Mouse (Mus musculus): ENCODE data around the gene Emp2. TPM values are rescaled to one million over a fixed set of nuclear protein-coding genes. Genes with fewer than 3 reads are reported as not detected.
"Not testable (repeated sequence)": the region's sequence is repeated elsewhere in the genome, so short reads cannot be mapped to it uniquely, and the experiment has no call there.

Emp2 gene
- polyA plus RNA-seq, 1 experiment from 2014 or later: 48.4 TPM

DNA sequence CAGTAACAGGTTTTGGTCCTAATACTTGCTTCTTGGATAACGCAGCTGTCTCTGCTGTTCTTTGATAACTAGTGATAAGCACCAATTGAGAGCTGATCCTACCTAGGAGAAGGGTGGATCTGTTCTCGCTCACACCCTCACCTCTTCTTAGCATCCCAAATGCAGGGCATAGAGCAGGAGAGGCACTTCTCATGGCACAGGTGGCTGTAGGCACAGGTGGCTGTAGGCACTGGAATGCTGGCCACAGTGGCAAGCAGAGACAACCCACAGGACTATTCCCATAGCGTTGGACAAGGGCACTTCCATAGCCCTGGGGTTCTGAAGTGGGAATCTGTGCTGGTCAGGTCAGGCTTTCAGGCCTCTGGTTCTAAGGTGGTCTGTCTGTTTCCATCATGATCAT is 31.9 kb downstream of the Emp2 start:
- Histone ChIP-seq H3K36me3 (no peaks in the 10 kb centered on the region), H3K9me3 (no peaks in the 10 kb centered on the region), H3K27me3 (replicated peaks) (no peaks in the 10 kb centered on the region), H3K9ac (no peak overlapping the region), H3K4me1 (no peaks in the 10 kb centered on the region), H3K4me2 (no peak overlapping the region), H3K27ac (no peak overlapping the region), H3K4me3 (replicated peaks) (no peak overlapping the region)
- ATAC-seq (ENCODE audit: insufficient read depth, low FRiP score, low read depth): no peak
- 81% methylated on average over 3 of the region's 3 CpGs for WGBS

GRCm38 (mm10) chr16:10280286-10280951 is 33.3 kb downstream of the Emp2 start:
- Histone ChIP-seq H3K4me3 (replicated peaks) (no peak overlapping the region), H3K4me1 (no peaks in the 10 kb centered on the region), H3K36me3 (no peaks in the 10 kb centered on the region), H3K27ac (no peak overlapping the region), H3K9me3 (no peaks in the 10 kb centered on the region), H3K4me2 (no peak overlapping the region), H3K27me3 (replicated peaks) (no peaks in the 10 kb centered on the region), H3K9ac (no peak overlapping the region)
- no peak for ATAC-seq (ENCODE audit: insufficient read depth, low FRiP score, low read depth)
- 44% methylated on average over 12 of the region's 12 CpGs for WGBS

- H3K9me3 ChIP-seq; H3K36me3 ChIP-seq; H3K27me3 ChIP-seq (replicated peaks); H3K4me1 ChIP-seq; ATAC-seq (ENCODE audit: insufficient read depth, low FRiP score, low read depth); H3K27ac ChIP-seq; H3K4me3 ChIP-seq (replicated peaks); H3K4me2 ChIP-seq; H3K9ac ChIP-seq: not testable (repeated sequence)
- 78% methylated on average over 5 of the region's 5 CpGs for WGBS
Observed at GRCm38 (mm10) chr16:10276778-10277177, 37.0 kb downstream of the Emp2 start.

DNA sequence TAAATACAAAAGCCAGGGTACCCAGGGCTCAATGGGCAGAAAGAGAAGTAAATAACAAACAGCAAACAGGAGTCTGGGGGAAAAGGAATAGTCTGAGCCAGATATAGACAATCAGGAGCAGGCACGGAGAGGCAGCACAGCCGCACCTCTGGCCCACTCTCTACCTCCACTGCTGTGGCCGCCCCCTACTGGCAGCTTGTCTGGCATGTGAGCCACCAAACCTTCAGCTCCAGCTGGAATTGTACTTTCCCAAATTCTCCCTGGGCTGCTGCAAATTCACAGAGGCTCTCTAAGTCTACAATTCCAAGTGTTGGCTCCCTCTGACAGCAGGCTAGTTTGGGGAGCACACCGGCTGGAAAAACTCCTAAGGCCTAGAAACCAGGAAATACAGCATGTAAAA is 39.3 kb downstream of the Emp2 start:
- no peak overlapping the region for H3K4me2 ChIP-seq
- no peak for ATAC-seq (ENCODE audit: insufficient read depth, low FRiP score, low read depth)
- H3K36me3 ChIP-seq: no peaks in the 10 kb centered on the region
- H3K27me3 ChIP-seq (replicated peaks): no peaks in the 10 kb centered on the region
- no peak overlapping the region for H3K9ac ChIP-seq
- no peak overlapping the region for H3K27ac ChIP-seq
- no peaks in the 10 kb centered on the region for H3K4me1 ChIP-seq
- no peaks in the 10 kb centered on the region for H3K9me3 ChIP-seq
- no peak overlapping the region for H3K4me3 ChIP-seq (replicated peaks)
- WGBS: 68% methylated on average over 4 of the region's 4 CpGs

DNA sequence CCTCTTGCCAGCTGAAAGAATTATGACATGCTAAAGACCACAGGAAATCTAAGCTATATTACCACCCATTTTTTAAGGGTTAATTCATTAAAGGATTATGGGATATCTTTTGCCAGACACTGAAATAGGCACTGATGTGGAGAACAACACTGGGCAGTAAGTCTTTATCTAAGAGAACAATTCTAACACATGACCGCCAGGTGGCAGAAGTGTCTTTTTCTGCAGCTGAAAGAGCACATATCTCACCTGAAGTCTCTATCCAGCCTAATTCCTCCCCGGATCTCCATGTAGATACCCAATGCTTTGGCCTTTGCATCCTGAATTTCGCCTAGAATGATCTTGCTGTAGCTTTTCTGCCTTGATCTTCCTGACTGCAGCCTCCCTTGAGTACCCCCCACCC is 41.5 kb downstream of the Emp2 start:
- H3K4me1 ChIP-seq: no peaks in the 10 kb centered on the region
- no peaks in the 10 kb centered on the region for H3K36me3 ChIP-seq
- no peak overlapping the region for H3K9ac ChIP-seq
- ATAC-seq (ENCODE audit: insufficient read depth, low FRiP score, low read depth): no peak
- no peak overlapping the region for H3K27ac ChIP-seq
- no peaks in the 10 kb centered on the region for H3K9me3 ChIP-seq
- 24% methylated on average over 3 of the region's 3 CpGs for WGBS
- no peaks in the 10 kb centered on the region for H3K27me3 ChIP-seq (replicated peaks)
- no peak overlapping the region for H3K4me3 ChIP-seq (replicated peaks)
- no peak overlapping the region for H3K4me2 ChIP-seq

GRCm38 (mm10) chr16:10253993-10254392 is 59.8 kb downstream of the Emp2 start:
- Histone ChIP-seq H3K4me2 (no peak overlapping the region), H3K9me3 (no peaks in the 10 kb centered on the region), H3K27me3 (replicated peaks) (no peaks in the 10 kb centered on the region), H3K9ac (no peak overlapping the region), H3K4me1 (no peaks in the 10 kb centered on the region), H3K36me3 (no peaks in the 10 kb centered on the region), H3K27ac (no peak overlapping the region), H3K4me3 (replicated peaks) (no peak overlapping the region)
- ATAC-seq (ENCODE audit: insufficient read depth, low FRiP score, low read depth): no peak
- WGBS: 44% methylated on average over 1 of the region's 1 CpGs

- no peak overlapping the region for H3K9ac ChIP-seq
- ATAC-seq (ENCODE audit: insufficient read depth, low FRiP score, low read depth): no peak
- H3K4me3 ChIP-seq (replicated peaks): no peak overlapping the region
- no peak overlapping the region for H3K27ac ChIP-seq
- H3K9me3 ChIP-seq: no peaks in the 10 kb centered on the region
- H3K4me2 ChIP-seq: no peak overlapping the region
- H3K4me1 ChIP-seq: no peaks in the 10 kb centered on the region
- no peaks in the 10 kb centered on the region for H3K27me3 ChIP-seq (replicated peaks)
- no peaks in the 10 kb centered on the region for H3K36me3 ChIP-seq
Observed at GRCm38 (mm10) chr16:10236601-10237000, 77.2 kb downstream of the Emp2 start.

Small RNA genes within 50 kb of the gene (microRNA-seq; reads per million reads assigned to microRNA genes)
- gene Gm22932: not detected

Other genes with a start within 250 kb of the Emp2 start
- 0.22 TPM in 1 of 2 replicates, not detected in the other for gene Rpl39l, start 143.7 kb downstream of the Emp2 start, polyA plus RNA-seq (2015; fragmentation: Nextera tagmentation; extraction: Ambion mirVana)
- gene Atf7ip2, start 121.3 kb downstream of the Emp2 start, polyA plus RNA-seq (2015; fragmentation: Nextera tagmentation; extraction: Ambion mirVana): 0.48 and 0.95 TPM in 2 replicates
- gene Tekt5, start 81.5 kb upstream of the Emp2 start, polyA plus RNA-seq (2015; fragmentation: Nextera tagmentation; extraction: Ambion mirVana): 0.98 TPM in 2 replicates
- 52.2 and 54.9 TPM in 2 replicates for gene Nubp1, start 98.0 kb upstream of the Emp2 start, polyA plus RNA-seq (2015; fragmentation: Nextera tagmentation; extraction: Ambion mirVana)
- gene Tvp23a, start 133.4 kb upstream of the Emp2 start, polyA plus RNA-seq (2015; fragmentation: Nextera tagmentation; extraction: Ambion mirVana): 7.8 and 9.8 TPM in 2 replicates
- 0.24 and 0.40 TPM in 2 replicates for gene Ciita, start 166.1 kb upstream of the Emp2 start, polyA plus RNA-seq (2015; fragmentation: Nextera tagmentation; extraction: Ambion mirVana)
- 19.3 and 22.2 TPM in 2 replicates for gene Dexi, start 229.1 kb upstream of the Emp2 start, polyA plus RNA-seq (2015; fragmentation: Nextera tagmentation; extraction: Ambion mirVana)
- 31.0 and 31.5 TPM in 2 replicates for gene Clec16a, start 231.4 kb upstream of the Emp2 start, polyA plus RNA-seq (2015; fragmentation: Nextera tagmentation; extraction: Ambion mirVana)

Measured in stomach, embryonic 15.5 days (tissue).